Mouse (Mus musculus) erythroblast, adult 5-6 weeks (primary cell): ENCODE measurements around the gene Smim22. TPM values are rescaled to one million over a fixed set of nuclear protein-coding genes. Genes with fewer than 3 reads are reported as not detected.

Experiments
- ATAC-seq: replicated peaks from 2 replicates; pipeline ENCODE4 v1.8.0; 2016; ENCODE audit warnings: moderate number of reproducible peaks, mild to moderate bottlenecking, moderate TSS enrichment, inconsistent platforms; ENCODE audit not compliant: poor library complexity, low FRiP score, severe bottlenecking
- total RNA-seq, 2 experiments: library from RNA; stranded (forward) in 1 of 2; stranded (reverse) in 1 of 2; fragments of 150-400 nt in 1 of 2; fragments of 200-764, 138-1000 nt in 1 of 2; gene quantifications; 2 replicates each; pipeline versions ENCODE4 v1.2.3 to v1.2.4; 2015 to 2017; ENCODE audit warnings: low replicate concordance in 2 of 2

Smim22 gene
- total RNA-seq (2015; ENCODE audit: low replicate concordance) (not detected in 2 replicates), total RNA-seq (2017; ENCODE audit: low replicate concordance) (not detected in 2 replicates)

DNA sequence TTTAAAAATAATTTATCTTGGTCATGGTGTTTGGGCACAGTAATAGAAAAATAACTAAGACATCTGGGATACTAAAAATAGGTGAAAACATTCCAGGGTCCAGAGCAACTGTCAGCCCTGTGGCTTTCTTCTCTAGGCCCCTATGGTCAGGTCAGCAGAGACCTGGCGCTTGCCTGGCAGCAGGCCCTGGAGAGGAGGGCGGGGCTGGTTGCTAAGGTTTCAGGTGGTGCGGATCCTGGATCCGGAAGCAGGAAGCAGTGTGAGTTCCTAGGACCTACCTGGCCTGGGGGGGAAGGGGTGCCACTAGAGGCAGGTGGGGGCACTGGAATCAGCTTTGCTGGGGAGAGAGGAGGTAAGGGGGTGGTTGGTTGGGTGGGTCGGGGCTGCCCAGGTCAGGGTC lies at the start of gene Smim22:
Gene Smim22 (plus strand): TSS at position 222 of the 400 bp plus-strand sequence.
- no peak for ATAC-seq

DNA sequence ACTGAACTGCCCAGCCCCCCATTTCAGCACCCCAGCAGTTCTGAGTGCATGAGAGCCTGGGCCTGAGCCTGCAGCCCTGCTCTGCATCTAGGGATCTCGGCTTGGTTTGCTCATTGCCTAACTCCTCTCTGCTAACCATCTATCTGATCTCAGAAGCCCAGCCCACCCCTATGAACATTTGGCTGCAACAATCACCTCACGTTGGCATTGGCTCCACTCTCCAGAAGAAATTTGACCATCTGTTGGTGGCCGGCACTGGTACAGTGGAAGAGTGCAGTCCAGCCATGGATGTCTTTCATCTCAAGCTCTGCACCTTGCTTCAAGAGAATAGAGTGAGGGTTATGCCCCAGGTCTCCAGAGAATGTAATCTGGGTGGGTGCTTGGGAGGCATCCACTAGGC lies 49.6 kb upstream of the Smim22 start:
- no peak for ATAC-seq

DNA sequence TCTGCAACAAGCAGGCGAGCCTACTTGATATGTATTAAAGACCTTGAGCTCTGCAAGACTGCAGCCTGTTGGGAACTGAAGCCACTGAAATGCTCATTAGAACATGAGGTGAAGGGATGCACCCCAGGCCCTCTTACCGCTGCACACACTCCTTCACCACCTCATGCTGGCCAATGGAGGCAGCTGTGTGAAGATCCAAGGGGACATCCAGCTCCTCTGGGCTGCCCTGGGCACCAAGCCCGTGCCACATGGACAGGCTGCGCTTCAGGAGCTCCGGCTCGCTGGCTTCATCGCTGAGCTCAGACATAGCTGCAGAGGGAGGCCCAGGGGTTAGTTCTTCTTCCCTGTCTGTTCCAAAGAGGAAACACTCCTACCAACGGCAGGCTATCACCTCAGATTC lies 46.8 kb upstream of the Smim22 start:
- ATAC-seq, result no peak

DNA sequence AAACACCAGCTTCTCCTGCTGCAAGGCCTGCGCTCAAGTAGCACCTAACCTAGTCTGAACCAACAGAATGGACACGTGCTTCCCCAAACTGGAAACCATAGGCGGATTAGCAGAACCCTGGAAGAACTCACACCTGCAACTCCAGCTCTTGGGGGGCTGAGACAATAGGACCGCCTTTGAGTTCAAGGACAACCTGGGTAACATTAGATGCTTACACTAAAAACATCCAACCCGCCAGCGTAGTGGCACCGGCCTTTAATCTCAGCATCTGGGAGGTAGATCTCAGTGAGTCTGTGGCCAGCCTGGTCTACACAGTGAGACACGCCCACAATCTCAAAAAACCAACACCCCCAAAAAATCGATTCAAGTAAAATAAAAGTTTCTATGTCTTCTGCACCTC lies 43.7 kb upstream of the Smim22 start:
- ATAC-seq, result no peak

DNA sequence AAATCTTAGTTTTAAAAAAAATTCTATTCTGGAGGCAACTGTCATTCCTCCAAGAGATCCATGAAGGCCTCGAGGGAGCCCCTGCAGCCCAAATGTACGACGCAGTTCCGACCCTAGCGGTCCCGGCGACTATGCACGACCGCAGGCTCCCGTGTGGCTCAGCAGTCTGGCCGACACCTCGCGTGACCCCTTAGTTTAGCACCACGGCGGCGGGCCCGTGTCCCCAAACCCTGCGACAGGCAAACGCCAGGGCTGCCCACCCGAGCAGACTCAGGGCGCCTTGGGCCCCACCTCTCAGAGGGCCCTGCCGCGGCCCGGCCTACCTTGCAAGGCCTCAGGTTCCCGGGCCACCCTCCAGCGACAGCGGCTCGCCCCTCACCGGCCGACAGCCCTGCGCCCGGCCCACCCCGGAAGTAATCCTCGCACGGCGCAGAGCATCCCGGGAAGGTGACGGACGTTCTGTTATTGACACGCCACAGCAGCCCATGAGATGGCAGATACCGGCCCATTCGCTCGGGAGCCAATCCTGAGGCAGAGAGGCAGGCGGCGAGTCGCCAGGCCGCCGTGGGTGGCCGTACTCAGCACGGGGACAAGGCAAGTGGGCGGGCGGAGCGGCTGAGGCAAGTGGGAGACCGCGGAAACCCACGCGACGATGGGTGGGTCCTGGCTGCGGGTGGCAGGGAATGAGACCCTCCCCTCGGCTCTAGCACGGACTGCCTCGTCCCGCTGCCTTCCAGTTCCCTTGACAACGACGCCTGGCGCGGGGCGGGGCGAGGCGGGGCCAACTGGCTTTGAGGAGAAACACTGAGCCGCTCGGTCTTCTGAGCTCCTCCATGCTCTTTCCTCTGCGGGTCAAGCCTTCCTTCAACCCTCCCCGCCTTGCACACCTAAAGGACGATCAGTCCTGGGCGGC lies 43.0 kb upstream of the Smim22 start, which contains the start of gene Anks3:
Gene Anks3 (minus strand): TSS at position 409 of the 913 bp plus-strand sequence.
- ATAC-seq, result peak; percentile 95

DNA sequence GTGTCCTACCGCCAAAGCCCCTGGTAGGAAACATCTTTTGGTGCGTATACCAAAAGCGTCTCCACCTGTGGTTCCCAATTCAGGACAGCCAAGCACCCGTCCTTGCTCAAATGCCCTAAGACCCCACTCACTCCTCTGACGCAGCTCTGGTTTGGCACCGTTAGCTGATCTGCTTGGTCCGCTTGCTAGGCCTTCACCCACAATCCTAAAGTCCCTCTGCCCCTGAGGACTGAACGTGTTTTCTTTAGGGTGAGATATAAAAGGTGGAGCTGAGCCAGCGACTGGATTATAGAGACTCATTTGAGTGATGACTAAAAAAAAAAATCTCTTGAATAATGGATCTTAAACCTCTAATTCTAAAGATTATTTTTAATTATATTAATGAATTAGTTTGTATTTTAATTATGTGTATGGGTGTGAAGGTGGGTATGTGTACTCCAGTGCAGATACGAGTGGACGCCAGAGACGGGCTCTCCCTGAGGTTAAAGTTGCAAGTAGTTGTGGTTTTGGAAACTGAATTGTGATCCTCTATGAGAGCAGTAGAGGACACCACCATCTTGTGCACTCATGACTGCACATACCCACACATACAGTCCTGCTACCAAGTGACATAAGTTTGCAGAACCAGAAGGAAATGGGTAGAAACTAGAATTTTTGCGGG lies 42.2 kb upstream of the Smim22 start:
- peak; percentile 29 for ATAC-seq

DNA sequence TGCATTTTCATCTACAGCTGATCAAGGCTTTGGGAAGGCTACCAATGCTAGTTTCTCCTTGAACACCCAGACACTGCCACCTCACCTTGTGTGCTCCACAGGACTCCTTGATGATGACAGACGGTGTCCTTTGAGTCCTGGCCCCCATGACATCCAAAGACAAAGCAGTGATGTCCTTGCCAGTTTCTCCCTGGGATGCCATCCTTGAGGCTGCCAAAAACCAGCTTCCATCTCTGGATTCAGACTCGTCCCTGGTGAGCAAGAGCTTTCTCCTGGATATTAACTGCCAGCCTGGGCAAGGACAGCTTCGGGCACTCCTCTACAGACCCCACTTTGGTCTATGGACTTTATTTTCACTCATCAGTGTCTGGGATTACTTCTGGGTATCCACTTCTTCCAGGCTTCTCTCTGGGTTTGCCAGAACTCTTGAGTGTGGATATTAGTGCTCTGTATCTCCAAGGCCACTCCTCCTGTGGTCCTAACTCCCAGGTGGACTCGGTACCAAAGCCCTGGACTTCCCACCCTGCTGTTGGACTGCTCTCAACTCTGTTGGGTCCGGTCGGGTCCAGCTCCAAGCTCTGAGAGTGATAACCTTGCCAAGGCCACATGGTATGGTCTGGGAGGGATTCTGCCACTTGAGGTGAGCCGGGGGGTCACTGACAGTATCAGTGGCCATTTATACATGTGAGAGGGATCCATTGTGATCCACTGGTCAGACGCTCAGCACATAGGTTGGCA lies 41.5 kb upstream of the Smim22 start:
- no peak for ATAC-seq

DNA sequence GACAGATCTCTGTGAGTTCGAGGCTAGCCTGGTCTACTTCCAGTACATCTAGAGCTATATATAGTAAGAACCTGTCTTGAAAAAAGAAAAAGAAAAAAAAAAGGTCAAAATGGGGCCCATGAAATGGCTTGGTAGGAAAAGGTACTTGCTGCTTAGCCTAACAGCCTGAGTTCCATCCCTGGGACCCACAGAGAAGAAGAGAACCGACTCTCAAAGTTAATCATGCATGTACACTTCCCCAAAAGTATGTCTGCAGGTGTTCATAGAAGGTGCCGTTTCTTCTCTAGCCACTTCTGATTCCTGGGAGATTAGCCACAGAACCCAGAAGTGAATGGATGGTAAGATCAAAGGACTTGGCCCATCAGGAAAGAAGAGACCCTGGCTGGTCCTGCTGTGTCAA lies 38.7 kb upstream of the Smim22 start:
- ATAC-seq, result no peak

DNA sequence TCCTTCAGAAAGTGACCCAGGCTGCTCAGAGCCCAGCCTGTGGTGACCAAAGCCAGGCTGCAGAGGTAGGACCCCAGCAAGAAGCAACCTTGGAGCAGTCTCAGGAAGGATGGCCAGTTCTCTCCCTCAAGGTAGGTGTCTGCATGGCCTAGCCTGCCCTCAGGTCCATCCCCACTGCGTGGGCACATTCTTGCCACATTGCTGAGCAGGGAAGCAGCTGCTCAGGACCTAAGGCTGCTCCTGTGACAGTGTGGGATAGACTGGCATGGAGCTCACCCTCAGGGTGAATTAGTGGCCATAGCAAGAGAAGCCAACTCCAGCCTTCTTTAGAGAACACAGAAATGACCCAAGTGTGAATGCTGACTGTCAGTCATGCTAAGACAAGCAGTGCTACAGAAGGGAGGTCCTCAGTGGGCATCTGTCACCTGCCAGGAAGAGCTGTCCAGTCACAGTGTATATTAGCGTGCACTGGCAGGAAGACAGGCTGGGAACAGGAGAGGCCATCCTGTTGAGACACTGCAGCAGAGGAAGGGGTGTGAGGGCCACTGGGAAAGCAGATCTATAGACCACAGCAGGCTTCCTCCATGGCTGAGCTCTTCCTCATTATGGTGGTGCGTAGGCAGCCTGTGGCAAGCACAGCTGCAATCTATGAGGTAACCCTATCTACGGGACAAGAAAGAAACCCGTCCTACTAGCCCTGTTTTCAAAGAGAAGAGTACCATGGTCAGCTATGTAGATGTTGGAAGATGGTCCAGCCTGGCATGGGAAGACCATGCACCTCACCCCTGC lies 37.8 kb upstream of the Smim22 start:
- ATAC-seq, result no peak

DNA sequence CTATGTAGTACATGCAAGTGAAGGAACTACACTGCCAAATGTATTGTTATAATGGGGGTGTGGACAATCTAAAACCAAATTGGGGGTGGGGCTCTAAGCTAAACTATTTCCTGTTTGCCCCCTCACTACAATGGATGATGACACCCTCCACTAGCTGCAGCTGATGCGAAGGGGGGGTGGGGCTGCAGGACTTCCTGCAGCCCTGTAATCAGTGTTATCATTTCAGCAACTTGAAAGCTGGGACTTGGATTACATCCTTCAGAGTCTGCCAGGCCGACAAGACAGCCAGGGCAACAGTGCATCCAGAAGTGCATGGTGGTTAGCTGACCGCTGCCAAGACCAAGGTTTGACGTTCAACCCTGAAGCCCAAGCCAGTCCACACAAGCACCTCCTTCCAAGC lies 35.5 kb upstream of the Smim22 start:
- ATAC-seq, result no peak

DNA sequence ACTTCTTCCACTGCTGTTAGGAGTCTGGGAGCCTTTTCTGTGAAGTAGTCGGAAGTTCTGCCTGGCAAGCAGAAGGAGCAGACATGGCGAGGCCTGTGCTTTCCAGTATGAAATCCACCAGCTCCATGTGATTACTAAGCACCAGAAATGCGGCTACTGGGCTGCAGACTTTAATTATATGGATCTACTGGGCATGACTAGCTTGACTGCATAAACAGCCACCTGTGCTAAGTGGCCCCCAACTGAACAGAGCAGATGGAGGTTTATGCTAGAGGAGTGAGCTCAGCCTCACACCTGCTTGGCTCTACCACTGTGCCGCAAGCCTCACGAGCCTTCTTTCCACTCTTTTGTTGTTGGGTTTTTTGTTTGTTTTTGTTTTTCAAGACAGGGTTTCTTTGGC lies 32.6 kb upstream of the Smim22 start:
- no peak for ATAC-seq

DNA sequence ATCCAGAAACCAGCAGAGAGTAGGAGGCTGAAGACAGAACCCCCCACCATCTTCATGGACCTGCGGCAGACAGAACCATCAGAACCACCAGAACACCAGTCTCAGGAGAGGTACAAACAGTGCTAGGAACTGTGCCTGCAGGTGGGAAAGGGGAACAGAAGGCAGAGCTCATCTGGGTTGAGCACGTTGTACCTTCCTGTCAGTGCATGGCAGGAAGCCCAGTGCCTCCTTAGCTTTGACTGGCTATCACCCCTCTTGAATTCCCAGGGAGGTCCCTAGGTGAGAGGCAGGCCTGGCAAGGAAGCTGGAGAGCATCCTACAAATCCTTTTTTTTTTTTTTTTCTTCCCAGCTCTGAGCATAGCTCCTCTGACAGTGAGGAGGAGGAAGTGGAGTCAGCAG lies 30.9 kb upstream of the Smim22 start:
- ATAC-seq, result no peak

DNA sequence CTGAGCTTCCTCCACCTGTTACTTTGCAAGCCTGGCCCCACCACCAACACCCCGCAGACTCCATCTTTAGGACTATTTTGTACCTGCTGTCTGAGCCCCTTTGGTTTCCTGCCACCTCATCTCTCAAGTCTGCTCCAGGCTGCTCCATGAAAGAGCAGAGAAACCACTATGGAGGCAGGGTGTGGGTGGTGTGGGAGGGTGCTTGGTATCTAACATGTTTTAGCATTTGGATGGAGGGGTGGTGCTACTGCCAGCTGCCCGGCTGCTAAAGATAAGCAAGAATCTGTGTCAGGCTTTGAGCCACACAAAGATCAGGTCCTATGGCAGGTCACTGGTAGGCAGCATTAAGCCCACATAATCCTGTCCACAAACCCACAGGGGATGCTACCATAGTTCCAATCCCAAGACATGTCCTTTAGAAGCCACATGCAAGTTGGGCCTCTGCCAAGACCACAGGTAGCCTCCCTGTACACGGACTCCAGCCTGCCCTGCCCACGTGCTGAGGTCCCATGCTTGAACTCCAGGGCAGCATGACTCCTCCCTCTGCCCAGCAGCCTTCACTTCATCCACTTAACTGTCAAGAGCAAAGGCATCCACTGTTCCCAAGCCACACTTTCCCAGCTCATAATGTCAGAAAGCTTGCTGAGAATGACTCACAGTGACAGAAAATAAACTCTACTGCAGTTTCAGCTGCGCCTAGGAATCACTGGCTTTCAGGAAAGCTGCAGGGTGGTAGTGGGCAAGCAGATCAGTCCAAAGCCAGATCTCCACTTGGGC lies 28.6 kb upstream of the Smim22 start:
- ATAC-seq, result no peak

DNA sequence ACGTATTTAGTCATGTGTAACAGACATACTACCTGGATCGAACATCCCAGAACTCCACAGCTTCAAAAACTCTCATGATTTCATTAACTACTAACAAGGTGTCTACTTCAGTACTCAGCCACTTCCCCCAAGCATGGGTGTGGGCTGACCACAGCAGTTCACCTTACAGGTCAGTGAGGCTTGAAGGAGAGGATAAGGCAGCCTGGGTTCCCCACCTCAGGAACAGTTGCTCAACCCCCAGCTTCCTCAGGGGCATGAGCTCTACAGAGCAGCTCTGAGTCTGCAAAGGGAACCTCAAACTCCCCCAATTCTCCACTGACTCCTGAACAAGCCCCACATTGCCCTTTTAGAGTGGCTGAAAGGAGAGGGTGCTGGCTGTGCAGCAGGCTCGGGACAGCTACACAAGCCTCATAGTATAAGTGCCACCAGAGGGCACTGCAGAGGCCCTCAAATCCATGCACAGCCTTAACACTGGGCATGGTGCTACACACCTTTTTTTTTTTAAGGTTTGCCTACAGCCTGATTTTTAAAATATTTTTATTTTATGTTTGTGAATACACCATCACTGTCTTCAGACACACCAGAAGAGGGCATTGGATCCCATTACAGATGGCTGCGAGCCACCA lies 27.2 kb upstream of the Smim22 start:
- ATAC-seq, result no peak

DNA sequence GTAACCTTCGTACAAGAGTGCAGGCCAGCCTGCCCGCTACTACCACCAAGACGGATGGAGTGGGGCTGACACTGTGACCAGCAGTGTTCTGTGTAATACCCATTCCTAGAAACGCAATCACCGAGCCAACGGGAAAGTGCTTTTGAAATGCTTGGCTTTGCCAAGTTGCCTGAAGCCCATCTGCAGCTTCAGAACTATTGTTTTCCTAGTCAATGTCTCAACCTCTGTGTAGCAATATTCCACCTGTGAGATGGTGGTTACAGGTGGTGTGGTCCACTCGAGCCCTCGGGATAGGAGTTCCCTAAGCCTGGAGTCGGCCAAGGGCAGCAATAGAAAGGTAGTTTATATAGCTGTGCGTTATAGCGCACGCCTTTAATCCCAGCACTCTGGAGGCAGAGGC lies 22.4 kb upstream of the Smim22 start:
- no peak for ATAC-seq

DNA sequence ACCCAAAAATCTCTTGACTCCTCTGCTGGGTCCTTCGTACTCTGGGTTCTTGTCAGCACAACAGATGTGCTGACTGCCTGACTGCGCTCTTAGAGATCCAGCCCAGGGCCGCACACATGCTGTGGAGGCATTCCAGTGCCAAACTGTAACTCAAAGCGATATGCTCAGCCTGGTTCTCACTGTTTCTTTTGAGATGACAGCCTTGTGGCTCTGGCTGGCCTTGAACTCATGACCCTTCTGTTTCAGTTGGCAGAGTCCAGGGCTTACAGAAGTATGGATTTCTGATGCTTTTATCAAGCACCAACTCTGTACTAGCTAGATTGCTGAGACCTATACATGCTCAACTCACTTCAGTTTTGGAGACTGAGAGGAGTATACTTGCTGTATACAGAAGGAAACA lies 13.8 kb upstream of the Smim22 start:
- ATAC-seq, result no peak

DNA sequence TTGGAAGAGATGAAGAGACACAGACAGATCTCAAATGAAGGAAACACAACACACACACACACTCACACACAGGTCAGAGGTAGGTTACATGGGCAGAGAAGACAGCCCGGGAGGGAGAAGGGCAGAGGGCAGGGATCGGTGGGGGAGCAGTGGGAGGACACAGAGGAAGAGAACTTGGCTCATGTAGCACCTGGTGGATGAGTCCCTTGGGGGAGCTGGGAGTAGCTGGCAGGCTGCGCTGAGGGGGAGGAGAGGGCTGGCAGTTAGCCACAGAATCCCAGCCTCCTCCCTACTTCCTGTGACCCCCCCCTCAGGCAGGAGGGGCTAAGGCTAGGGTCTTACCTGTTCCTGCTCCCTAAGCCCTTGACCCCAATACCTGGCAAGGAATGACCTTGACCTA lies 9.5 kb upstream of the Smim22 start, which contains the start of gene Sept12:
Gene Sept12 (minus strand): TSS at position 300 of the 400 bp plus-strand sequence.
- no peak for ATAC-seq

DNA sequence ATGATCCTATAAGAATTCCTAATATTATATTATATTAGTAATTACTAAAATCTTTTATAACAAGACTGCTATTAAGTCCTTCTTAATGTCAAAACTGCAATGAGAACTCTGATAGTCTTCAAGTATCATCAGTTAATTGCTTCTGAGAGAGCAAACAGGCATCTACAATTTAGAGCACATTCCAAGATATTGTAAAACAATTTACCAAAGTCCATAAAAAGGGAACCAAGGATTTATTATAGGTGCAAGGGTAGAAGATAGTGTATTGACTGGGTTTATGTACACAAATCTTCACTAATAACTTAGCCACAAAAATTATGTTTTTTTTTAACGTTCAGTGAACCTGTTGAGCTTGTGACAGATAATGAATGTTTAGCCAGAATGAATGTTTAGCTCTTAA lies 8.1 kb upstream of the Smim22 start:
- ATAC-seq, result no peak
